Comparison of ENCODE assay signal across 10 mouse cellular contexts in genomic region chrX:105037666-105038065, GRCm38 (mm10). TPM values are rescaled to one million over a fixed set of nuclear protein-coding genes. Genes with fewer than 3 reads are reported as not detected.
DNase-seq lines count a peak whose midpoint lies in the region; ATAC-seq and TF ChIP-seq lines count a peak whose summit lies in the region.
"Had no signal": no experiment of that assay in that cellular context is flagged by ENCODE, and none has a peak within 500 bp of the region (broad histone marks: within the 10 kb centered on the region; RNA-seq: fewer than 3 reads in every experiment).

No protein-coding gene starts in this region.

- H3K4me2 ChIP-seq in forebrain, embryonic 13.5 days = no peak overlapping the region
- H3K4me2 ChIP-seq in forebrain, embryonic 11.5 days (ENCODE audit: low read depth, low read length, severe bottlenecking) = no peak overlapping the region
- H3K4me2 ChIP-seq: lung, embryonic 15.5 days had no signal

- TF ChIP-seq CTCF in E14TG2a.4 (conservative IDR thresholded peaks at IDR 0.05; ENCODE audit: low read length) = peak; percentile 16
- TF ChIP-seq CTCF in brain, embryonic 14.5 days (IDR thresholded peaks at IDR 0.05; ENCODE audit: borderline replicate concordance, extremely low read depth, insufficient read depth, insufficient read length) = no peak

- H3K36me3 ChIP-seq in forebrain, embryonic 13.5 days (ENCODE audit: poor library complexity, severe bottlenecking) = peaks cover 4% of the 10 kb centered on the region; the same call in 1 of the 2 replicates
- no peaks in the 10 kb centered on the region; the same call in 1 of the 2 replicates for H3K36me3 ChIP-seq in forebrain, embryonic 11.5 days (ENCODE audit: control insufficient read depth, insufficient read depth, low read length)
- H3K36me3 ChIP-seq in E14TG2a.4 (ENCODE audit: insufficient read depth, low read length) = peaks cover 12% of the 10 kb centered on the region

- no peak for DNase-seq in forebrain, embryonic 11.5 days (ENCODE audit: low spot score)
- DNase-seq in left cerebral cortex, postnatal 14 days (ENCODE audit: low spot score in 2 of 2) = peak; percentile 6 to 52
- DNase-seq in left cerebral cortex, adult 9 months (ENCODE audit: low spot score in 2 of 2) = no peak
- peak; percentile 42 for DNase-seq in brain, embryonic 14.5 days (ENCODE audit: low read depth)
- no peak for DNase-seq in heart, postnatal 14 days
- no peak for DNase-seq in adrenal gland, postnatal 25 days

- peak; percentile 41; the same call in 1 of the 2 replicates for ATAC-seq in forebrain, embryonic 13.5 days
- no peak for ATAC-seq in forebrain, embryonic 11.5 days (replicated peaks; ENCODE audit: low FRiP score)

- no peak overlapping the region for H3K4me3 ChIP-seq in forebrain, embryonic 13.5 days
- no peak overlapping the region for H3K4me3 ChIP-seq in forebrain, embryonic 11.5 days (ENCODE audit: low read depth, low read length)
- no peak overlapping the region for H3K4me3 ChIP-seq in E14TG2a.4 (replicated peaks; ENCODE audit: low read length)
- H3K4me3 ChIP-seq: lung, embryonic 15.5 days had no signal

- no peak overlapping the region for H3K27ac ChIP-seq in forebrain, embryonic 13.5 days
- no peak overlapping the region for H3K27ac ChIP-seq in forebrain, embryonic 11.5 days (ENCODE audit: low read depth, low read length)
- H3K27ac ChIP-seq: lung, embryonic 15.5 days had no signal

- no peaks in the 10 kb centered on the region for H3K9me3 ChIP-seq in forebrain, embryonic 13.5 days (replicated peaks)
- no peaks in the 10 kb centered on the region for H3K9me3 ChIP-seq in forebrain, embryonic 11.5 days (ENCODE audit: control insufficient read depth, low read length)
- H3K9me3 ChIP-seq in E14TG2a.4 (ENCODE audit: low read length) = no peaks in the 10 kb centered on the region
- H3K9me3 ChIP-seq: G1E; lung, embryonic 15.5 days had no signal

- TF ChIP-seq POLR2A in brain, embryonic 14.5 days (IDR thresholded peaks at IDR 0.05; ENCODE audit: borderline replicate concordance, extremely low read depth, insufficient read depth, insufficient read length, poor library complexity, severe bottlenecking) = no peak

- H3K4me1 ChIP-seq in forebrain, embryonic 13.5 days = no peaks in the 10 kb centered on the region
- no peaks in the 10 kb centered on the region for H3K4me1 ChIP-seq in forebrain, embryonic 11.5 days (replicated peaks; ENCODE audit: control insufficient read depth, insufficient read depth, low read length)
- H3K4me1 ChIP-seq in E14TG2a.4 (replicated peaks; ENCODE audit: low read depth, low read length) = no peaks in the 10 kb centered on the region
- H3K4me1 ChIP-seq: lung, embryonic 15.5 days had no signal

- H3K27me3 ChIP-seq in forebrain, embryonic 13.5 days = no peaks in the 10 kb centered on the region
- H3K27me3 ChIP-seq in forebrain, embryonic 11.5 days (ENCODE audit: control insufficient read depth, insufficient read depth, low read length) = no peaks in the 10 kb centered on the region; the same call in 1 of the 2 replicates
- no peaks in the 10 kb centered on the region for H3K27me3 ChIP-seq in E14TG2a.4 (ENCODE audit: insufficient read depth, low read length)
- H3K27me3 ChIP-seq: lung, embryonic 15.5 days had no signal

- intact Hi-C loops in left cerebral cortex, postnatal 14 days (cut with DNase I) = no loop called here
- intact Hi-C loops in heart, postnatal 14 days (cut with DNase I) = no loop called here

- H3K9ac ChIP-seq in forebrain, embryonic 13.5 days = no peak overlapping the region
- H3K9ac ChIP-seq in forebrain, embryonic 11.5 days (ENCODE audit: low read length) = no peak overlapping the region
- H3K9ac ChIP-seq: lung, embryonic 15.5 days had no signal

- 74% methylated on average over 3 of the region's 3 CpGs for WGBS in forebrain, embryonic 13.5 days
- 94% methylated on average over 3 of the region's 3 CpGs for WGBS in forebrain, embryonic 11.5 days

RNA-seq across cellular contexts. Expression of gene Pbdc1, which starts 41.9 kb away (rescaled TPM):
- 51.7 and 55.0 TPM in 2 replicates for polyA plus RNA-seq in forebrain, embryonic 13.5 days (2015; fragmentation: Nextera tagmentation; extraction: Ambion mirVana)
- 68.2 and 73.3 TPM in 2 replicates for polyA plus RNA-seq in forebrain, embryonic 11.5 days (2014; fragmentation: Nextera tagmentation; extraction: Ambion mirVana)
- 10 to 100 TPM; 15.5 to 18.3 TPM for total RNA-seq in left cerebral cortex, postnatal 14 days (2021)
- 12.5 and 12.9 TPM in 2 replicates for polyA plus RNA-seq in brain, embryonic 14.5 days (2012; rRNA removed)
- 1 to 10 TPM; 7.1 to 7.3 TPM for total RNA-seq in heart, postnatal 14 days (2021)
- total RNA-seq in adrenal gland, postnatal 25 days (2021) = 19.3 and 19.4 TPM in 2 replicates

Comparison
In these comparisons a context has a peak if more than half of its experiments do, and no peak if none do; other contexts are left out.
1. DNase-seq: peak in left cerebral cortex, postnatal 14 days (2 of 2) and brain, embryonic 14.5 days (single experiment); none in forebrain, embryonic 11.5 days (single experiment), left cerebral cortex, adult 9 months (0 of 2), heart, postnatal 14 days (0 of 2) and adrenal gland, postnatal 25 days (single experiment).